Mouse (Mus musculus): ENCODE results near the gene Nts. TPM values are rescaled to one million over a fixed set of nuclear protein-coding genes. Genes with fewer than 3 reads are reported as not detected.
A peak's percentile ranks its signal among the peaks of the same experiment; 100 is the strongest.
"Not testable (repeated sequence)": the region's sequence is repeated elsewhere in the genome, so short reads cannot be mapped to it uniquely, and the experiment has no call there.

Nts gene
- 11.1 and 11.6 TPM in 2 replicates for polyA plus RNA-seq (2015; fragmentation: Nextera tagmentation; extraction: Ambion mirVana)

- no peak within 1 kb of the TSS for H3K4me3 ChIP-seq
- no peaks in the 10 kb centered on the region for H3K36me3 ChIP-seq (replicated peaks)
- no peaks in the 10 kb centered on the region for H3K4me1 ChIP-seq
- H3K27me3 ChIP-seq (replicated peaks): no peaks in the 10 kb centered on the region
- H3K4me2 ChIP-seq: no peak within 1 kb of the TSS
- no peaks in the 10 kb centered on the region for H3K9me3 ChIP-seq
- H3K27ac ChIP-seq: no peak within 1 kb of the TSS
- ATAC-seq (replicated peaks): no peak
- H3K9ac ChIP-seq: no peak within 1 kb of the TSS
- 38% methylated on average over 3 of the region's 3 CpGs for WGBS
Measured at GRCm38 (mm10) chr10:102490386-102490785, at the start of gene Nts. Gene Nts, minus strand, starts transcription at chr10:102490486.

DNA sequence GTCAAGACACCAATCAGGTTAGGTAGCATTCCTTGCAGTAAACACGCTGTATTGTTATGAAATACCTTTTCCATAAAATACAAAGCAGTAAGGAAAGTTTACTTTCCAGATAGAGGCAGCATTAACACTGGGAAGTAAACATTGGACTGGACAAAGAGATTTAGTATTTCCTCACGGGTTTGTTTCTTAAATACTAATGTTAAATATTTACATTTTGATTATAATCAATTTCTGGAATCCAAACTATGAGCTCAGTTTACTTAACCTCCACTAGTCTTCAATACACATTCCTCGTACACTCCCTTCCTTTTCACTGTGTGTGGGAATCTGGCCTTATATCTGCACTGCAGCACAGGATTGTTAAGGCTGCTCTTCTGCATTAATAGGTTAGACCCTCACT is 37.6 kb upstream of the Nts start:
- no peak for ATAC-seq (replicated peaks)
- H3K4me2 ChIP-seq: no peak overlapping the region
- no peaks in the 10 kb centered on the region for H3K36me3 ChIP-seq (replicated peaks)
- no peaks in the 10 kb centered on the region for H3K27me3 ChIP-seq (replicated peaks)
- no peak overlapping the region for H3K9ac ChIP-seq
- H3K9me3 ChIP-seq: no peaks in the 10 kb centered on the region
- no peaks in the 10 kb centered on the region for H3K4me1 ChIP-seq
- 82% methylated on average over 3 of the region's 3 CpGs for WGBS
- no peak overlapping the region for H3K27ac ChIP-seq
- H3K4me3 ChIP-seq: no peak overlapping the region

DNA sequence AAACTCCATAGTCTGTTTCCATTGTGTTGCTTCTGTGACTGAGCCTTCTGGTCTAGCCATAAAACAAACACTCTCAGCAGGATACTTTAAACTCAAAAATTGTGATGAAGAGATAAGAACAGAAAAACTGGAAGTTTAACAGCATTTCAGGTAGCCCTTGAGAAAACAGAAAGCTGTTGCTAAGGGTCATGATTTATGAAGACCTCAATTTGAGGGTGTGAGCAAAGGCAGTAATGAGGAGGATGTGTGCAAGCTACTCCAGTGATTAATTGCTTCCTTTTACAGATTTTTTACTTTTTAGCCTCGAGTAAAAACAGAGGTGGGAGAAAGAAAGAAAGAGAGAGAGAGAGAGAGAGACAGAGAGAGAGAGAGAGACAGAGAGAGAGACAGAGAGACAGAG is 23.9 kb upstream of the Nts start:
- no peaks in the 10 kb centered on the region for H3K36me3 ChIP-seq (replicated peaks)
- no peaks in the 10 kb centered on the region for H3K27me3 ChIP-seq (replicated peaks)
- no peak for ATAC-seq (replicated peaks)
- H3K9me3 ChIP-seq: no peaks in the 10 kb centered on the region
- no peak overlapping the region for H3K4me2 ChIP-seq
- no peaks in the 10 kb centered on the region for H3K4me1 ChIP-seq
- H3K4me3 ChIP-seq: no peak overlapping the region
- WGBS: 53% methylated on average over 1 of the region's 1 CpGs
- no peak overlapping the region for H3K27ac ChIP-seq
- no peak overlapping the region for H3K9ac ChIP-seq

DNA sequence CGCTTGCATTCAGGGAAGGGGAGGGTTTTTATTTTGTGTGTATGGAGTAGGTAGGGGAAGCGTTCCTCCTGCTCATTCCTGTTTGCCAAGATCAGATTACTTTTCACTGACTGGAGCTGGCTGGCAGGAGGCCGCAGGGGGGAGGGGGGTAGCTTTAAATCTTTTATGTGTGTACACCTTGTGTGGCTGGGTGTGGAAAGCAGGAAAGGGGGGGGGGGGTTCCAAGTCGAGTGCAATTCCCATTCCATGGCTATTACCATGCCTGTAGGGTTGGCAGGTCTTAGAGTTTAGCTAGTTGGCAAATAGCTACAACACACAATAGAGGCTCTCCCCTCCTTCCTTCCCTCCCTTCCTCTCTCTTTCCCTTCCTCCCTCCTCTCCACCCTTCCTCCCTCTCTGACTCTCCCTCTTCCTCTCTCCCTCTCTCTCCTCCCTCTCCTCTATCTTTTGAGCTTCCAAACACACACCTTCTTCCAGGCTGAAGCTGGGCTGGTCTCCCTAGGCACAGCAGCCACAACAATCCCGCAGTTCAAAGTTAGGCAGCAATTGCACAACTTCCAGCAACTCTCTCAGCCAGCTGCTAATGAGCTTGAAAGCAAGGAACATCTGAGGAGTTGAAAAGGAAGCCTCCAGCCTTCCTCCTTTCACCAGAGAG is 21.6 kb upstream of the Nts start, which contains the start of gene Rassf9:
TSS of gene Rassf9 (plus strand) at position 416 of the 655 bp plus-strand sequence.
- Histone ChIP-seq H3K27me3 (replicated peaks) (no peaks in the 10 kb centered on the region), H3K4me1 (no peaks in the 10 kb centered on the region), H3K4me2 (no peak within 1 kb of the TSS), H3K9me3 (no peaks in the 10 kb centered on the region), H3K9ac (no peak within 1 kb of the TSS), H3K36me3 (replicated peaks) (no peaks in the 10 kb centered on the region), H3K4me3 (no peak within 1 kb of the TSS), H3K27ac (no peak within 1 kb of the TSS)
- WGBS: 13% methylated on average over 5 of the region's 5 CpGs
- ATAC-seq (replicated peaks): 0 out of 2 replicates have a peak, but pooled peaks have one; percentile 37

- Histone ChIP-seq H3K4me1 (no peaks in the 10 kb centered on the region), H3K4me3 (no peak overlapping the region), H3K9ac (no peak overlapping the region), H3K27ac (no peak overlapping the region), H3K36me3 (replicated peaks) (no peaks in the 10 kb centered on the region), H3K27me3 (replicated peaks) (no peaks in the 10 kb centered on the region), H3K4me2 (no peak overlapping the region), H3K9me3 (no peaks in the 10 kb centered on the region)
- 37% methylated on average over 3 of the region's 3 CpGs for WGBS
- no peak for ATAC-seq (replicated peaks)
Measured at GRCm38 (mm10) chr10:102511461-102511806, 21.1 kb upstream of the Nts start.

GRCm38 (mm10) chr10:102507386-102507785 is 17.1 kb upstream of the Nts start:
- Histone ChIP-seq H3K9ac (no peak overlapping the region), H3K4me2 (no peak overlapping the region), H3K4me3 (no peak overlapping the region), H3K27ac (no peak overlapping the region), H3K36me3 (replicated peaks) (no peaks in the 10 kb centered on the region), H3K9me3 (no peaks in the 10 kb centered on the region), H3K27me3 (replicated peaks) (no peaks in the 10 kb centered on the region), H3K4me1 (no peaks in the 10 kb centered on the region)
- WGBS: 58% methylated on average over 4 of the region's 4 CpGs
- ATAC-seq (replicated peaks): no peak

GRCm38 (mm10) chr10:102498754-102499153 is 8.5 kb upstream of the Nts start:
- H3K4me1 ChIP-seq: no peaks in the 10 kb centered on the region

GRCm38 (mm10) chr10:102491792-102492191 is 1.5 kb upstream of the Nts start:
- 8% methylated on average over 3 of the region's 3 CpGs for WGBS
- Histone ChIP-seq H3K27me3 (replicated peaks) (no peaks in the 10 kb centered on the region), H3K9ac (no peak overlapping the region), H3K4me1 (no peaks in the 10 kb centered on the region), H3K4me3 (no peak overlapping the region), H3K4me2 (no peak overlapping the region), H3K36me3 (replicated peaks) (no peaks in the 10 kb centered on the region), H3K27ac (no peak overlapping the region), H3K9me3 (no peaks in the 10 kb centered on the region)
- ATAC-seq (replicated peaks): 0 out of 2 replicates have a peak, but pooled peaks have one; percentile 60

More at GRCm38 (mm10) chr10:102498754-102499153, 8.5 kb upstream of the Nts start:
- Histone ChIP-seq H3K27ac (no peak overlapping the region), H3K27me3 (replicated peaks) (no peaks in the 10 kb centered on the region), H3K9ac (no peak overlapping the region), H3K4me3 (no peak overlapping the region), H3K4me2 (no peak overlapping the region), H3K36me3 (replicated peaks) (no peaks in the 10 kb centered on the region), H3K9me3 (no peaks in the 10 kb centered on the region)
- WGBS: 30% methylated on average over 4 of the region's 4 CpGs
- ATAC-seq (replicated peaks): no peak

GRCm38 (mm10) chr10:102469412-102469811 is 20.9 kb downstream of the Nts start:
- H3K36me3 ChIP-seq (replicated peaks): no peaks in the 10 kb centered on the region
- H3K4me3 ChIP-seq: no peak overlapping the region
- H3K27ac ChIP-seq: no peak overlapping the region
- H3K27me3 ChIP-seq (replicated peaks): no peaks in the 10 kb centered on the region
- no peak overlapping the region for H3K9ac ChIP-seq
- no peak overlapping the region for H3K4me2 ChIP-seq
- H3K9me3 ChIP-seq: no peaks in the 10 kb centered on the region
- WGBS: 81% methylated on average over 2 of the region's 2 CpGs
- no peaks in the 10 kb centered on the region for H3K4me1 ChIP-seq
- no peak for ATAC-seq (replicated peaks)

DNA sequence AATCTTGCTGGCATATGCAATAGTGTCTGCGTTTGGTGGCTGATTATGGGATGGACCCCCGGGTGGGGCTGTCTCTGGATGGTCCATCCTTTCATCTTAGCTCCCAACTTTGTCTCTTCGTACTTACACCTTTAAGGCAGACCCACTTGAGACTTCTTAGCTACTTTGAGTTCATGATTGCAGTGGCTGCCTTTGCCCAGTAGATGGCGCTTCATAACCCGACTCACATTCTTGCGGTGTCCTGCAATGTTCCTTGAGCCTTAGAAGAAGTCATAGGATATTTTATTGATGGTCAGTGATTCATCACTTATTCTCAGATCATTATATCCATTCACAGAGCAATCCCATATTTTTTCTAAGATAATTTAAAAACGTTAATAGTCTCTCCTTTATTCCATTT is 38.5 kb downstream of the Nts start:
- no peak overlapping the region for H3K9ac ChIP-seq
- H3K9me3 ChIP-seq: no peaks in the 10 kb centered on the region
- H3K4me3 ChIP-seq: no peak overlapping the region
- no peaks in the 10 kb centered on the region for H3K27me3 ChIP-seq (replicated peaks)
- 11% methylated on average over 7 of the region's 7 CpGs for WGBS
- peak; percentile 48 for ATAC-seq (replicated peaks)
- H3K4me1 ChIP-seq: no peaks in the 10 kb centered on the region
- H3K36me3 ChIP-seq (replicated peaks): no peaks in the 10 kb centered on the region
- no peak overlapping the region for H3K27ac ChIP-seq
- H3K4me2 ChIP-seq: no peak overlapping the region

DNA sequence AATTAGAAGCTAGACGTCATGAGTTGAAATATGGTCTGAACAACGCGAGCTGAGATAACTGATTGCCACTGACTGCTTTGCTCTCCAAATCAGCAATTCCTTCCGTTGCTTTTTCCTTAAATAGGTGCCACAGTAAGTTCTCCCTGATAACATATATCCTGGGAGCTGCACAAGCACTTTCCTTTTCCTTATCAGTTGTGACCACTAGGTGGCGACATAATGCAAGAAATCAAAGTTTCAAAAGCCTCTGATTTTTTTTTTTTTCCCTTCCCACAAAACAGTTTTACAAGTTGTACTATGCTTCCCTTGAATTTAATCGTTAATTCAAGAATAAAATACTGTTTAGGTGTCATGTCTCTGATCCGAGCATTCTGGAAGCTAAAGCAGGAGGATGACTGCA is 40.8 kb downstream of the Nts start:
- no peak for ATAC-seq (replicated peaks)
- H3K4me3 ChIP-seq: no peak overlapping the region
- H3K9ac ChIP-seq: no peak overlapping the region
- 7% methylated on average over 7 of the region's 7 CpGs for WGBS
- H3K9me3 ChIP-seq: no peaks in the 10 kb centered on the region
- H3K36me3 ChIP-seq (replicated peaks): no peaks in the 10 kb centered on the region
- H3K27me3 ChIP-seq (replicated peaks): no peaks in the 10 kb centered on the region
- no peak overlapping the region for H3K27ac ChIP-seq
- H3K4me1 ChIP-seq: no peaks in the 10 kb centered on the region
- H3K4me2 ChIP-seq: no peak overlapping the region

GRCm38 (mm10) chr10:102444912-102445556 is 45.3 kb downstream of the Nts start:
- Histone ChIP-seq H3K9ac (no peak overlapping the region), H3K27me3 (replicated peaks) (no peaks in the 10 kb centered on the region), H3K4me2 (no peak overlapping the region), H3K4me1 (no peaks in the 10 kb centered on the region), H3K36me3 (replicated peaks) (no peaks in the 10 kb centered on the region), H3K9me3 (no peaks in the 10 kb centered on the region), H3K4me3 (no peak overlapping the region), H3K27ac (no peak overlapping the region)
- ATAC-seq (replicated peaks): peak; percentile 80
- WGBS: 33% methylated on average over 2 of the region's 2 CpGs

GRCm38 (mm10) chr10:102435467-102435866 is 54.8 kb downstream of the Nts start:
- H3K9ac ChIP-seq; ATAC-seq (replicated peaks); H3K27me3 ChIP-seq (replicated peaks); H3K36me3 ChIP-seq (replicated peaks); H3K27ac ChIP-seq; H3K9me3 ChIP-seq; H3K4me3 ChIP-seq; H3K4me1 ChIP-seq: not testable (repeated sequence)
- WGBS: 44% methylated on average over 6 of the region's 6 CpGs
- 0 out of 2 replicates have a peak overlapping the region, but pooled peaks have one; percentile 24 for H3K4me2 ChIP-seq

Measured in midbrain, embryonic 15.5 days (tissue).